Mouse (Mus musculus) left cerebral cortex, postnatal 4 days (tissue): ENCODE results near the gene Kctd11. TPM values are rescaled to one million over a fixed set of nuclear protein-coding genes. Genes with fewer than 3 reads are reported as not detected.
A peak's percentile ranks its signal among the peaks of the same experiment; 100 is the strongest.

Experiments
- DNase-seq: peaks from one replicate; pipeline ENCODE4 v3.0.0-alpha.2; 2022
- intact Hi-C: fragments of 180-260 bp; cut with DNase I; formaldehyde crosslinking; loops from one replicate; pipeline ENCODE4 v1.15.1; 2025
- total RNA-seq, 2 experiments: library from RNA; stranded (reverse); gene quantifications; 2 replicates each; pipeline ENCODE4 v1.2.3; 2021

Gene Kctd11
- total RNA-seq, 2 experiments from 2014 or later, result 0.38 to 1.0 TPM

- intact Hi-C loops, result loop anchor here (5.0 kb wide), 1 partner anchor 898 kb away; no protein-coding TSS in a partner anchor
- no peak for DNase-seq
Measured at GRCm38 (mm10) chr11:69854680-69855079, 26.5 kb downstream of the Kctd11 start.

DNA sequence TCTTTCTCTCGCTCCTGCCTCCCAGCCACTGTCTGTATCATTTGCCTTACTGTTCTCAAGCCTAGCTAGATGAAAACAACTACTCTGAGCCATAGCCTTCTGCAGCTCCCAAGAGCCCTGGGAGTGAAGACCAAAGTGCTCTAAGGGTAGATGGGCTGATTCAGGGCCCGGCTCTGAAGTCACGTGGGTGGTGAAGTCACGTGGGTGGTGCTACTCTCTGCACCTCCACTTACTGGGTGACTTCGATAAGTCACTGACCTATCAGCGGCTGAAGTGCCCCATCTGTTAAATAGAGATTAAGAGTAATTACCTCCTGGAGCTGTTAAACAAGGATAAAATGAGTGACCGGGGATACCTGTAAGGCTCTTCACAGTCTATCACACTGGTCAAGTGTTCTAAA, 27.2 kb downstream of the Kctd11 start:
- intact Hi-C loops, result loop anchor here (5.0 kb wide), 1 partner anchor 898 kb away; no protein-coding TSS in a partner anchor
- no peak for DNase-seq

- intact Hi-C loops, result loop anchor here (5.0 kb wide), 1 partner anchor 902 kb away; no protein-coding TSS in a partner anchor
- no peak for DNase-seq
Measured at GRCm38 (mm10) chr11:69850754-69851153, 30.5 kb downstream of the Kctd11 start.

- DNase-seq, result no peak
- intact Hi-C loops, result loop anchor here (5.0 kb wide), 1 partner anchor 902 kb away; no protein-coding TSS in a partner anchor
Measured at GRCm38 (mm10) chr11:69849884-69850283, 31.3 kb downstream of the Kctd11 start.

- no peak for DNase-seq
- intact Hi-C loops, result no loop called here
Measured at GRCm38 (mm10) chr11:69849128-69849527, 32.1 kb downstream of the Kctd11 start.

DNA sequence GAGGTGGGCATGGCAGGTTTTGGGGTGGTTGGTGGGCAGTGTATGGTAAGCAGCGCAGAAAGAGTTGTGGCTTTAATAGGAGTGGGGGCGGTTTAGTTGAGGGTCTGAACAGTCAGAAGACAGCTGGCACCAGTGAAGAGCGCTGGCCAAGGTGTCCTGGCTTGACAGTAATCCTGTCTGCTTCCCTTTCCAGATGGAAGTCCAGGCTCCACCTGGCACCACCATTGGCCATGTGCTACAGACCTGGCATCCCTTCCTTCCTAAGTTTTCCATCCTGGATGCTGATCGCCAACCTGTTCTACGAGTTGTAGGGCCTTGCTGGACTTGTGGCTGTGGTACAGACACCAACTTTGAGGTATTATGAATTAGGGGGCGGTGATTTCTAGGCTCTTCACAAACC, 33.2 kb downstream of the Kctd11 start:
- intact Hi-C loops, result no loop called here

GRCm38 (mm10) chr11:69846738-69847688, 34.2 kb downstream of the Kctd11 start:
- DNase-seq, result no peak
- intact Hi-C loops, result no loop called here

More for the DNA sequence above, 33.2 kb downstream of the Kctd11 start:
- DNase-seq, result peak; percentile 53

GRCm38 (mm10) chr11:69846198-69846680, 35.0 kb downstream of the Kctd11 start, which contains the start of gene Plscr3:
Gene Plscr3 (plus strand): TSS chr11:69846376.
- intact Hi-C loops, result no loop called here
- peak; percentile 97 for DNase-seq

GRCm38 (mm10) chr11:69838714-69839104, 42.5 kb downstream of the Kctd11 start:
- intact Hi-C loops, result loop anchor here (5.0 kb wide), 1 partner anchor 36 kb away; the partner anchor contains the start of gene Fgf11
- DNase-seq, result no peak

DNA sequence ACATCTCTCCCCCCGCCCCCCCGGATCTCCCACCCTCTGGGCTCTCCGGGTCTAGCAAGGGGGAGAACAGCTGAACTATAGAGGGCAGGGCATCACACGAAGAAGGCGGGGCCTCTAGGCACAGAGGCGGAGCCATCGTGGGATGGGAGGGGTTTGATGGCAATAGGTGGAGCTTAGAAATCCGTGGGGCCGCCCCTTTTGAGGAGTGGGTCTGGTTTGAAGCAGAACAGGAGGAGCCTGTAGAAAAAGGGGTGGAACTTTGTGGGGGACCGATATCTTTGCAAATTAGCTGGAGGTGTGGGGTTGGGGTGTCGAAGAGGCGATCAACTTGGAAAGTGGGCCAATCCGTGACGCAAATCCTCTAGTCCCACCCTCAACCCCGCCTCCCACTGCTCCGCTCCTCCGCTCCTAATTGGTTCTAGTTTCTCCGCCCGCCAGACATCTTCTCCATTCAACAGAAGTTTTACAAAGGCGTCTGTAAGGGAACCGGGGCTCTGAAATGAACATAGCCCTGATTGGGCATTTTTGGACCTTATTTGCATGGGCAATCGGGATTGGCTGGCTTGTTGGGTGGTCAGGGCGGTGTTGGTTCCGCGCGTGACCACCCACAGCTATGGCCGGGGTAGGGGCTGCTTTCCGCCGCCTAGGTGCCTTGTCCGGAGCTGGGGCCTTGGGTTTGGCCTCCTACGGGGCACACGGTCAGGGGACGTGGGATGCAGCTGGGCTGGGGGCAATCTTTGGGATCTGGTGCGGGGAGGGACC, 43.1 kb downstream of the Kctd11 start, which contains the start of gene Tmem256:
TSS of gene Tmem256 (plus strand) at position 563 of the 762 bp plus-strand sequence.
- DNase-seq, result peak; percentile 98
- intact Hi-C loops, result loop anchor here (5.0 kb wide), 1 partner anchor 36 kb away; the partner anchor contains the start of gene Fgf11

GRCm38 (mm10) chr11:69837604-69837951, 43.6 kb downstream of the Kctd11 start, which contains the start of gene Nlgn2:
Gene Nlgn2 (minus strand): TSS chr11:69837784.
- intact Hi-C loops, result loop anchor here (5.0 kb wide), 1 partner anchor 35 kb away; the partner anchor contains the start of gene Fgf11
- peak; percentile 89 for DNase-seq

GRCm38 (mm10) chr11:69836703-69837576, 44.3 kb downstream of the Kctd11 start:
- intact Hi-C loops, result loop anchor here (5.0 kb wide), 1 partner anchor 35 kb away; the partner anchor contains the start of gene Fgf11
- peak; percentile 44 for DNase-seq

GRCm38 (mm10) chr11:69835966-69836335, 45.3 kb downstream of the Kctd11 start:
- no peak for DNase-seq
- intact Hi-C loops, result loop anchor here (5.0 kb wide), 1 partner anchor 34 kb away; the partner anchor contains the start of gene Fgf11

DNA sequence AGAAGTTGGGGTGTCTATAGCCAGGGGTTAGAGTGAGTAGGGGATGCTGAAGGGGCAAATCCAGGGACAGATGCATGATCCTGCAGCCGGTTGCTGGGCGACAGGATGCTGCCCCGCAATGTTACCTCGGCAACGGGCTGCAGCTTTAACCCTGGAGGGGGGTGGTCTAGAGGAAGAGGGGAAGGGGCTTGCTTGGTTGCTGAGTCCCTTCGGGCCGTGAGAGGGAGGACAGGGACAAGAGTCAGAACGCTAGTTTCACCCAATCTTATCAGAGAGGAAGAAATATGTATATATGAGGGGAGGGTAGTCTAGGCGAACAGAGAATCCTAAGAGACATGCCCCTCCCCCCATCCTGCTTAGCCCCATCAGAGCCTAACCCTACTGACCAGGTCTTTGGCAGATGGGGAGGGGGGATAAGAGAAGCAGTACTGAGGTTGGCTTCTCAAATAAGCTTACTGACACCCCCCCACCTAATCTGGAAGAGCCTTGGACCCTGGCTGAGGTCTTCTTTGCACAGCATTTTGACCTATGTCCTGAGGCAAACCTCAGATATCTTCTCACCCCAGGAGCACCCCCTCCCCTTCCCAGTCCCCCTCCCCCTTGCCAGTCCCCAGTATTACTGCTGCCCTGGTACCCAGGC, 45.8 kb downstream of the Kctd11 start:
- no peak for DNase-seq
- intact Hi-C loops, result loop anchor here (5.0 kb wide), 1 partner anchor 33 kb away; the partner anchor contains the start of gene Fgf11

GRCm38 (mm10) chr11:69834001-69834549, 47.1 kb downstream of the Kctd11 start:
- DNase-seq, result no peak

DNA sequence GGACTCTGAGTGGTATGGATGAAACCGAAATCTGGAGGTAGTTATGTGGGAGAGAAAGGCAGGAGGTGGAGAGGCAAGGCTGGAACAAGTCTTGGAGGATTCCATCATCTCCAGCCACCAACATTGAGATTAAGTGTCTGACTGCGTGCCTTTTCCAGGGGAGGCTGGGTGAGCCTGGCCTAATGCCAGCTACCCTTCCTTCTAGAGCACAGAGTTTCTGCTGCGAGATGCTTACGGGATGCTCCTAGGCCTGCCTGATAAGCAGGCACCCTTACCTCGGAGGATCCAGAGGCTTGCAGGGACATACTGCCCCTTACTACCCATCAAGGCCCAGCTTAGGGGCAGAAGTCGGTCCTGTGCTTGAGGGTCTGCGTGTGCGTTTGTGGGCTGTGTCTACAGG, 47.7 kb downstream of the Kctd11 start:
- intact Hi-C loops, result no loop called here
- DNase-seq, result no peak

More at GRCm38 (mm10) chr11:69834001-69834549, 47.1 kb downstream of the Kctd11 start:
- intact Hi-C loops, result no loop called here

- no peak for DNase-seq
- intact Hi-C loops, result no loop called here
Measured at GRCm38 (mm10) chr11:69828832-69829231, 52.4 kb downstream of the Kctd11 start.
